Mouse (Mus musculus) stomach, embryonic 16.5 days (tissue): ENCODE results near the gene Oxct2a. TPM values are rescaled to one million over a fixed set of nuclear protein-coding genes. Genes with fewer than 3 reads are reported as not detected.
A peak's percentile ranks its signal among the peaks of the same experiment; 100 is the strongest.

Experiments
- ATAC-seq: fragments of 200-750 bp; cut with Nextera tagmentation; 2 replicates; pipeline ENCODE4 v1.8.0; 2017; ENCODE audit warnings: moderate number of reproducible peaks, moderate TSS enrichment; ENCODE audit not compliant: insufficient read depth, low FRiP score
- H3K27ac ChIP-seq: fragments of 300-500 bp; sonication (generic); 2 replicates; pipeline ENCODE4 v1.5.1; 2014; ENCODE audit warnings: low read length
- H3K27me3 ChIP-seq: fragments of 300-500 bp; sonication (generic); 2 replicates; pipeline ENCODE4 v1.6.1; 2014; ENCODE audit warnings: low read length, control low read depth, mixed read lengths; ENCODE audit not compliant: control insufficient read depth, insufficient read depth
- H3K36me3 ChIP-seq: fragments of 300-500 bp; sonication (generic); 2 replicates; pipeline ENCODE4 v1.6.1; 2014; ENCODE audit warnings: low read length; ENCODE audit not compliant: control insufficient read depth, insufficient read depth
- H3K4me1 ChIP-seq: fragments of 300-500 bp; sonication (generic); 2 replicates; pipeline ENCODE4 v1.6.1; 2014; ENCODE audit warnings: low read length, control low read depth, mixed read lengths; ENCODE audit not compliant: control insufficient read depth, insufficient read depth
- H3K4me2 ChIP-seq: fragments of 300-500 bp; sonication (generic); 2 replicates; pipeline ENCODE4 v1.6.1; 2014; ENCODE audit warnings: low read depth, low read length, mixed read lengths
- H3K4me3 ChIP-seq: fragments of 300-500 bp; sonication (generic); replicated peaks from 2 replicates; pipeline ENCODE4 v1.5.1; 2014; ENCODE audit warnings: mild to moderate bottlenecking, low read length
- H3K9ac ChIP-seq: fragments of 300-500 bp; sonication (generic); 2 replicates; pipeline ENCODE4 v1.6.1; 2014; ENCODE audit warnings: low read length
- H3K9me3 ChIP-seq: fragments of 300-500 bp; sonication (generic); replicated peaks from 2 replicates; pipeline ENCODE4 v1.6.1; 2016; ENCODE audit warnings: low read length, control low read depth; ENCODE audit not compliant: control insufficient read depth
- WGBS: fragments of 180-500 bp; shearing (Covaris S2); extraction: QIAGEN DNeasy Blood & Tissue Kit; methylation state at CpG from one replicate; pipeline ENCODE4 v1.1.7; 2014; 5-methylcytosine and 5-hydroxymethylcytosine counted together
- polyA plus RNA-seq: library from polyadenylated mRNA; unstranded; fragments of >200 nt; fragmentation: Nextera tagmentation; extraction: Ambion mirVana; gene quantifications from 2 replicates; pipeline ENCODE4 v1.2.1, GENCODE M21; 2015

Oxct2a gene
- not detected in 2 replicates for polyA plus RNA-seq

GRCm38 (mm10) chr4:123323534-123323933 is at the start of gene Oxct2a:
Gene Oxct2a (minus strand): TSS chr4:123323634.
- Histone ChIP-seq H3K36me3 (no peaks in the 10 kb centered on the region), H3K27me3 (peaks cover 9% of the 10 kb centered on the region), H3K9me3 (no peaks in the 10 kb centered on the region), H3K4me3 (peak within 1 kb of the TSS; percentile 28), H3K4me1 (no peaks in the 10 kb centered on the region), H3K27ac (no peak within 1 kb of the TSS), H3K9ac (no peak within 1 kb of the TSS), H3K4me2 (peak within 1 kb of the TSS; percentile 43)
- ATAC-seq: 0 out of 2 replicates have a peak, but pooled peaks have one; percentile 18
- WGBS: 15% methylated on average over 13 of the region's 13 CpGs

GRCm38 (mm10) chr4:123363555-123363954 is 40.1 kb upstream of the Oxct2a start:
- Histone ChIP-seq H3K27me3 (no peaks in the 10 kb centered on the region), H3K4me3 (no peak overlapping the region), H3K36me3 (peaks cover 9% of the 10 kb centered on the region), H3K4me1 (no peaks in the 10 kb centered on the region), H3K9ac (no peak overlapping the region), H3K27ac (no peak overlapping the region), H3K9me3 (no peaks in the 10 kb centered on the region), H3K4me2 (no peak overlapping the region)
- ATAC-seq: no peak
- WGBS: 97% methylated on average over 4 of the region's 4 CpGs

- 90% methylated on average over 12 of the region's 12 CpGs for WGBS
- no peak for ATAC-seq
- H3K4me1 ChIP-seq: no peaks in the 10 kb centered on the region
- H3K36me3 ChIP-seq: peaks cover 16% of the 10 kb centered on the region
- no peak overlapping the region for H3K4me3 ChIP-seq
- no peaks in the 10 kb centered on the region for H3K9me3 ChIP-seq
- H3K4me2 ChIP-seq: no peak overlapping the region
- H3K27ac ChIP-seq: no peak overlapping the region
- H3K27me3 ChIP-seq: no peaks in the 10 kb centered on the region
- H3K9ac ChIP-seq: no peak overlapping the region
Observed at GRCm38 (mm10) chr4:123360771-123361170, 37.3 kb upstream of the Oxct2a start.

GRCm38 (mm10) chr4:123358613-123359012 is 35.2 kb upstream of the Oxct2a start:
- Histone ChIP-seq H3K27ac (no peak overlapping the region), H3K36me3 (peaks cover 27% of the 10 kb centered on the region), H3K9me3 (no peaks in the 10 kb centered on the region), H3K9ac (no peak overlapping the region), H3K4me3 (no peak overlapping the region), H3K4me2 (no peak overlapping the region), H3K27me3 (no peaks in the 10 kb centered on the region), H3K4me1 (no peaks in the 10 kb centered on the region)
- 90% methylated on average over 7 of the region's 7 CpGs for WGBS
- no peak for ATAC-seq

- Histone ChIP-seq H3K9me3 (no peaks in the 10 kb centered on the region), H3K9ac (no peak overlapping the region), H3K27ac (no peak overlapping the region), H3K27me3 (no peaks in the 10 kb centered on the region), H3K4me3 (no peak overlapping the region), H3K4me1 (no peaks in the 10 kb centered on the region), H3K4me2 (no peak overlapping the region), H3K36me3 (peaks cover 44% of the 10 kb centered on the region)
- ATAC-seq: no peak
- 91% methylated on average over 8 of the region's 8 CpGs for WGBS
Observed at GRCm38 (mm10) chr4:123355941-123356340, 32.5 kb upstream of the Oxct2a start.

GRCm38 (mm10) chr4:123353271-123353877 is 29.9 kb upstream of the Oxct2a start:
- WGBS: 85% methylated on average over 9 of the region's 10 CpGs

GRCm38 (mm10) chr4:123343471-123343789 is 20.0 kb upstream of the Oxct2a start:
- Histone ChIP-seq H3K9me3 (no peaks in the 10 kb centered on the region), H3K4me2 (peak overlapping the region; percentile 94), H3K27ac (no peak overlapping the region), H3K36me3 (0 out of 2 replicates have a peak, but pooled peaks cover under 1% of the 10 kb centered on the region), H3K4me3 (peak overlapping the region; percentile 62), H3K4me1 (peaks cover 8% of the 10 kb centered on the region), H3K9ac (0 out of 2 replicates have a peak overlapping the region, but pooled peaks have one; percentile 63), H3K27me3 (peaks cover 26% of the 10 kb centered on the region)
- peak; percentile 38 for ATAC-seq
- WGBS: 3% methylated on average over 6 of the region's 6 CpGs

More at GRCm38 (mm10) chr4:123353271-123353877, 29.9 kb upstream of the Oxct2a start:
- Histone ChIP-seq H3K36me3 (peaks cover 57% of the 10 kb centered on the region), H3K9me3 (no peaks in the 10 kb centered on the region), H3K4me3 (no peak overlapping the region), H3K9ac (no peak overlapping the region), H3K27ac (no peak overlapping the region), H3K4me1 (no peaks in the 10 kb centered on the region), H3K27me3 (no peaks in the 10 kb centered on the region), H3K4me2 (no peak overlapping the region)
- ATAC-seq: no peak

GRCm38 (mm10) chr4:123342642-123343470 is 19.4 kb upstream of the Oxct2a start, which contains the start of gene Bmp8a:
Gene Bmp8a (minus strand): TSS chr4:123343252.
- Histone ChIP-seq H3K4me3 (peak within 1 kb of the TSS; percentile 62), H3K27ac (no peak within 1 kb of the TSS), H3K36me3 (no peaks in the 10 kb centered on the region), H3K4me2 (peak within 1 kb of the TSS; percentile 94), H3K27me3 (peaks cover 26% of the 10 kb centered on the region), H3K9ac (peak within 1 kb of the TSS; percentile 63), H3K9me3 (no peaks in the 10 kb centered on the region), H3K4me1 (peaks cover 8% of the 10 kb centered on the region)
- under 1% methylated on average over 65 of the region's 65 CpGs for WGBS
- ATAC-seq: peak; percentile 82

GRCm38 (mm10) chr4:123342091-123342641 is 18.7 kb upstream of the Oxct2a start:
- peak overlapping the region; percentile 62 for H3K4me3 ChIP-seq
- peaks cover 26% of the 10 kb centered on the region for H3K27me3 ChIP-seq
- H3K9ac ChIP-seq: peak overlapping the region; percentile 63
- ATAC-seq: no peak
- no peak overlapping the region for H3K27ac ChIP-seq
- H3K4me1 ChIP-seq: peaks cover 8% of the 10 kb centered on the region
- WGBS: 3% methylated on average over 43 of the region's 43 CpGs
- H3K9me3 ChIP-seq: no peaks in the 10 kb centered on the region
- H3K4me2 ChIP-seq: peak overlapping the region; percentile 94
- no peaks in the 10 kb centered on the region for H3K36me3 ChIP-seq
